Mouse (Mus musculus) urinary bladder, postnatal 25 days (tissue): ENCODE data around the gene Dmrt1.

Source experiments
- DNase-seq: peaks from one replicate; pipeline ENCODE4 v3.0.0; 2022; ENCODE audit warnings: low spot score

Dmrt1 gene

GRCm38 (mm10) chr19:25569778-25570177 lies 64.4 kb downstream of the Dmrt1 start:
- DNase-seq: no peak

GRCm38 (mm10) chr19:25574431-25574830 lies 69.0 kb downstream of the Dmrt1 start:
- no peak for DNase-seq

DNA sequence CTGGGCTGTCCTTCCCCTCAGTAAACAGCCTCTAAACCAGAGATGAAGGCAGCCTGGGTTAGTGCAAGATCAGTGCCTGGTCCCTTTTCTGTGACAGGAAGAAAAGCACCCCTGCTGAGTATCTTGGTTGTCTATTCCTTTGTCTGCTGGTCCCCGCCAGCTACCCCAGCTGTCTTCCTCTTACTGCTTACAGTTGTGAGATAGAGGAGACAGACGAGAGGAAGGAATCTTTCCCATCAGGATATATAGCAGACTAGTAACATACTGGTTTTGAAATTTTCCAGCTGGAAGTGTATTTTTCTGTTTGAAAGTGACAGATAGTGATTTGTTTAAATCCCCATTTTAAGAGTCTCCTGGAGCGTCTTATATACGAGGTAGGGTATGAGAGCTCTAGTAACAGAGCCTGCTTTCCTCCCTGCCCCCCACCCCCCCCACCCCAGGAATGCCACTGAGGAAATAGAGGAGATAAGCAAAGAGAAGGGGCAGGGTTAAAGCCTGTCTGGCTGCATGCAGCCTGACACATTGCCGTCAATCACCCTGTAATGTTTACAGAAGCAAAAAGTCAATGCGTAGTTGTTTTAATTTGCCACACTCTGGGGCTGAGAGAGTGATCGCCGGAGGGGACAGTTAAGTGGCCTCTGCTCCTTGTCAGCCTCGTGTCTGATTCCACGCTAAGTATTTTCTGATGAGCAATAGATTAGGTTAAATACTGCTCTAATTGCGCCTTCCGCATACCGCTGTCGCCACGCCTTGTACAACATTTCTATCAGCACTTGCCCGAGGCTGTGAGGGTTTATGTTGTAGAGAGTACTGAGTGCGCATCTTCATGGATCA lies 69.8 kb downstream of the Dmrt1 start:
- no peak for DNase-seq

- DNase-seq: no peak
Measured at GRCm38 (mm10) chr19:25578358-25578757, 72.9 kb downstream of the Dmrt1 start.

DNA sequence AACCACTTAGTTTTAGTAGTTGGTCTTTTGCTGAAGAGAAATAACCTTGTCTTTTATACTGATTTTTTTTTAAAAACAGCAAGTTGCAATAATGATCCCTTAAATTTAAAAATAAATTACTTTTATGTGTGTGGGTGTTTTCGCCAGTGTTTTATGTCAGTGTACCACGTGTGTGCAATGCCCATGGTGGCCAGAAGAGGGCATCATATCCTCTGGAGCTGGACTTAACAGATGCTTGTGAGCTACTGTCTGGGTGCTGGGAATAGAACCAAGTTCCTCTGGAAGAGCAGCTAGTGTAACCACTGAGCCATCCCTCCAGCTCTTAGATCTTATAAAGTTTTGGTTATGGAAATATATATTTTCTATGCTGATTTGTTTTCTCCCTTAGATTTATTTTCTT lies 74.0 kb downstream of the Dmrt1 start:
- no peak for DNase-seq

DNA sequence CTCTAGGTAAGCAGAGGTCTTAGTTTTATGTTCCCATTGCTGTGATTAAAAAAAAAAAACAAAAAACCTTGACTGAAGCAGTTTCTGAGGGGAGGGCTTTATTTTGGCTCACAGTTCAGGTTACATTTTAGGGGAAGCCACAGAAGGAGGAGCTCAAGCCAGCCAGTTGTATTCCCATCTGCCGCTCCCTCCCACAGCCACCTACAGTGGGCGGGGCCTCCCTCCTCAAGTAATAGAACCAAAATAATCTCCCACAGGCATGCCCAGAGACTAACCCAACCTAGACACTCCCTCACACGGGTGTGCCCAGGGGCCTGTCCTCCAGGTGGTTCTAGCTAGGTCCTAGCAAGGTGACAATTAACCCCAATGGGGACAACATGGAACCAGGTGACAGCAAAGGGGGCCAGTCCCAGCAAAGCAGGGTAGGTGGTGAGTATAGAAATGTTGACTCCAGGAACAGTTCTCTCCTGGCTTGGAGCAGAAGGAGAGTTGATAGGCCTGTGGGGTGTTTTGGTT lies 92.4 kb downstream of the Dmrt1 start:
- no peak for DNase-seq

DNA sequence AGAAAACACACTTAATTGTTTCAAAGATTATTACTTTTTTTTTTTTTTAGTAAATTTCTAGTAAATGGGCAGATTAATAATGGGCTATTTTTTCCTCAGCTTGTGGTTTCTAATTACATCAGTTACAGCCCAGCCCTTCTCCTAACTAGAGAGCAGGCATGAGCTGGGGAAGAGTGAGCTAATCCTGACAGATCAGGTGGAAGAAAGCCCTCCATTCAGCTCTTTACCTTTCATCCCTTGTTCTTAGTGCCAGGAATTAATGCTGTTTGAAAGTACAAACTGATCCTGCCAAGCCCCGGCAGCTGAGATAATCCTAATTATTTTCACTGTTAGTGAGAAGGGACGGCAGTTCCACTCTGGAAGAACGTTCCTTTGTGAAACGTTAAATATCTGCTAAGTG lies 93.2 kb downstream of the Dmrt1 start:
- no peak for DNase-seq

DNA sequence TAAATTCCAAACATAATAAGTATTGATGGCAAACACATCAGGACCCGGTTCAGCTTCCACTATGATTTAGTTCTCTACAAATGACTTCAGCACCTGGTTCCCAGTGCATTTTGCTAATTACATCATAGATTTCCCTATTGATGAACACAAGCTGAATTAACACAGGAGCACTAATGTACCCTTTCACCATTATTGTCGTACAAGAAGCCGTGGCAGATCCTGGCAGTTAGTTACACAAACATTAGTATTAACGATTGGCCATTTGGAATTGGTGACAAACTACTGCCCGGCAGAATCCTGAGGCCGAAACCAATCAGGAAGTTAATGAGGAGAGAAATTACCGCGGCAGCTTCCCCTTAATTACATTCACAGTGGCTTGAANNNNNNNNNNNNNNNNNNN lies 96.5 kb downstream of the Dmrt1 start:
- no peak for DNase-seq

DNA sequence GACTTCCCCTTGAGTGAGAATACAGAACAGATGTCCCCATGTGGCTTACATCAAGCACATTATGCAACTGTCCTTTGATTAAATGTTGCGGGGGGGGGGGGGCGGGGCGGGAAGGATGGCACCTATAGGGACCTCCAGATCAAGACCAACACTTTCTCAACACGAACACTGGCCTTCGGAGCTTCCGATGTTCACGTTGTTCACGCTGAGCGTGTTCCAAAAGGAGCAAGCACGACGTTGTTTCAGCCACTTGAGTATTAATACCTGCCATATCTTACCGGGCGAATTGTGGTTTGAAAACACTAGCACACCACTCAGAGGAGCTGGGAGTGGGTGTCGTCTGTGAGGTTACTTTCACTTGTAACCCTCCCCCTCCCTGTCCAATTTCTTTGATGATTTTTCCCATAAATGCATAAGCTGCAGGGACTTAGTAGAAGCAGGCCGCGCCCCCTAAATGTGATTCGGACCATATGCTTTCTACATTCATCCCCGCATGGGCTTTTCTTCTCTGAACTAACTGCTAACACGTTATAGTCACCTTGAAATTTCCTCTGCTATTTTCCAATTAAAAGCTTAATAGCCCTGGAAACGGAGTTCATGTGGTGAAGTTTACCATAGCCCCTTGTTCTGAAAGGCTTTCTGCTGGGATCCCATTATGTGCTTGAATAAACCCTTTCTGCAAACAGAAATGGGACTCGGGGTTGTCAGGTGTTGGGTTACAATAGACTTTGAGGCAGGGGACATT lies 102.2 kb downstream of the Dmrt1 start:
- no peak for DNase-seq

DNA sequence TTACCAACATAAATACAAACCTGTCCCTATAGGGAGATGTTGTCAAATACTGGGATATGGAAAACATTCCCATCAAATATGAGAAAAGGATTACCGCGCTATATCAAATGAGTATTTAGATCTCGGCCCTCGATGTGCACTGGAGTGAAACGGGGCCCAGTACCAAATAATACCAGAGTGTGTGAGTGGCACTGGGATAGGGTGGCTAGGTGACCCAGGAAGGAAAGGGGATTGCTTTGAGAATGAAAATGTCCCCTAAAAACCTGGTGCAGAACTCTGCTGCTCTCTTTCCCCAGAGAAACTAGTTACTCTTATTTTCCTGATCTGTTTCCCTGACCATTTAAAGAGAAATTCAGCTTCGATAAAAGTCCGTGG lies 102.8 kb downstream of the Dmrt1 start:
- no peak for DNase-seq

GRCm38 (mm10) chr19:25608961-25609850 lies 103.8 kb downstream of the Dmrt1 start:
- no peak for DNase-seq

GRCm38 (mm10) chr19:25610015-25610410 lies 104.6 kb downstream of the Dmrt1 start, which contains the start of gene Dmrt3:
Gene Dmrt3, plus strand, starts transcription at chr19:25610301.
- DNase-seq: no peak

DNA sequence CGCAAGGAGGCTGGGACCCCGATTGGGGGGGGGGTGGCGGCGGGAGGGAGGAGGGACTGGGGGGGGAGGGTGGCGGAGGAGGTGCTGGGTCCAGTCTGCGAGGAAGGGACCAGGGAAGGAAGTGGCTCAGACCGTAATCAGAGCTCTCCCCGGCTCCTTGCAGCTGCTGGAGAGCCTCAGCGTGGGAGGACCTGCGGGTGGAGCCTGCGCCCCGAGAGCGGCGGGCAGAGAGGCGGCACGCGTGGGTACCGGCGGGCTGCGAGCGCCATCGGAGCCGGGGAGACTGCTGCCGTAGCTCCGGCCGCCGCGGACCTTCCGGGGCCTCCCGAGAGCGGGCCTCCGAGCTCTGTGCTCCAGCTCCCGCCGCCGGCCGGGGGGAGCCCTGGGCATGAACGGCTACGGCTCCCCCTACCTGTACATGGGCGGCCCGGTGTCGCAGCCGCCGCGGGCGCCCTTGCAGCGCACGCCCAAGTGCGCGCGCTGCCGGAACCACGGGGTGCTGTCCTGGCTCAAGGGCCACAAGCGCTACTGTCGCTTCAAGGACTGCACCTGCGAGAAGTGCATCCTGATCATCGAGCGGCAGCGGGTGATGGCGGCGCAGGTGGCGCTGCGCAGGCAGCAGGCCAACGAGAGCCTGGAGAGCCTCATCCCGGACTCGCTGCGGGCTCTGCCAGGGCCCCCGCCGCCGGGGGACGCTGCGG lies 105.1 kb downstream of the Dmrt1 start:
- no peak for DNase-seq

DNA sequence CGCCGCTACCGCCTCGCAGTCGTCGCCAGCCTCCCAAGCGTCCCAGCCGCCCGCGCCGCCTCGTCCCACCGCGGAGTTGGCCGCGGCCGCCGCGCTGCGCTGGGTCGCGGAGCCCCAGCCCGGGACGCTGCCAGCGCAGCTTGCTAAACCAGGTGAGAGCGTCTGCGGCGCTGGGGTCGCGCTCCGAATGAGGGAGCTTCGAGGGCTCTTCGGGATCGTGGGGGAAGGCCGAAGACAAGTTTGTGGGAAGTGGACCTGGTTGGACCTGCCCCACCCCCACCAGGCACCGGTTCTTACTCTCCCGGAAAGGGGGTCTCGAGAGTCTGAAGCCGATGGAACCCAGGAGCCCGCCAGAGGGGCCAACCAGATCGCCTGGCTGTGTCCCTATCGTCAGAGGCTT lies 105.7 kb downstream of the Dmrt1 start:
- no peak for DNase-seq

GRCm38 (mm10) chr19:25611876-25612805 lies 106.7 kb downstream of the Dmrt1 start:
- no peak for DNase-seq

DNA sequence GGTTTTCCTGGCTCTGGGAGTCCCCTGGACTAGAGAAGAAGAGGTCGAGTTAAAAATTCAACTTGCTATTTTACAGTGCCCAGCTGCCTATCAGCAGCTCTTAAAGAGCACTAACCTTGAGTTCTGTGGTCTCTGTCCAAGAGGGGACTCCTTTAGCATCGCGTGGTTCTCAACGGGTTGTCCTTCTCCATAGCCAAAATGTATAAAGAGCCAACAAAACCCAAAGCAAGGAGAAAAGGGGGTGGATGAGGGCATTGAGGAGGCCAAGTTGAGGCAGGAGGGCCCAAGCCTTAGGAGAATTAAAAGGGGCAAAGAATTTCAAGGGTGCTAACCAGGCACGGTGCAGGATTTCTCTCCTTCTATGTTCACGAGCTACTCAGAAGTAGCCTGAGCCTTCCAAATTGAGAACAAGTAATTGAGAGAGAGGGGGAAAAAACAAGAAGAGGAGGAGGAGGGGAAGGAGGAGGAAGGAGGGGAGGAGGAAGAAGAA lies 107.4 kb downstream of the Dmrt1 start:
- DNase-seq: no peak

DNA sequence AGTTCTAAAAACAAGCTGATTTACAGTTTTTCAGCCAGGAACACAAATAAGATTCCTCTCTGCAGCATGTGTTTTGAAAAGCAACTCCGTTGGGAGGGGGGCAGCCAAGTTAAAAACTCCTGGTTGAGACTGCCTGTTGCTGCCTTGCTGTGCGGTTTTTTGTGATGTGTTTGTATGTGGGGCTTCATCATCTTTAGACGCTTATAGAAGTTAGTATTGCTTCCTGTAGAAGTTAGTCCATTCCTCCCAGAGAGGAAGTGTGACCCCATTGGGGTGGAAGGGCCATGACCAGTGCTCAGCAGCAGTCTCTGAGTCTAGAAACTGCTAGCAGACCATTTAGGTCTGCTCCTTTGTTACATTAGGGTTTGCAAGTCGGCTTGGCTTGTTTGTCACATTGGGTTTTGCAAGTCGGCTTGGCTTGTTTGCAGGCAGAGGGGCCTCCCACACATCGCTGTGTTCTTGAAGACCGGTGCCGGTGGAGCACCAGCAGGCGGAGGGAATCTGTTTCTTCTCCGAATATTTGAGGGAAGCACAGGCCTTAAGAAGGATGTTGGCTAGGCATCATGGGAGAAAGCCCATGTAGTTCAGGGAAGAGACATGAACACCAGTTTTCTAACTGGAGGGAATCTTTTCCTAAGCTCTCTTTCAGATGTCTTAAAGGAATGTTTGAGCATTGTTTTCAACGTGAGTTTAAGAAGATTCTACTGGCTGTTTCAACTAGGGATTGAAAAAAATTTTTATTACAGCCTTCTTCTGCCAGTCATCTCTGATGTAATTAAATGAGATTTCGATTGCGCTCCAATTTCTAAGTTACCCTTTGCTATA lies 108.3 kb downstream of the Dmrt1 start:
- DNase-seq: no peak

DNA sequence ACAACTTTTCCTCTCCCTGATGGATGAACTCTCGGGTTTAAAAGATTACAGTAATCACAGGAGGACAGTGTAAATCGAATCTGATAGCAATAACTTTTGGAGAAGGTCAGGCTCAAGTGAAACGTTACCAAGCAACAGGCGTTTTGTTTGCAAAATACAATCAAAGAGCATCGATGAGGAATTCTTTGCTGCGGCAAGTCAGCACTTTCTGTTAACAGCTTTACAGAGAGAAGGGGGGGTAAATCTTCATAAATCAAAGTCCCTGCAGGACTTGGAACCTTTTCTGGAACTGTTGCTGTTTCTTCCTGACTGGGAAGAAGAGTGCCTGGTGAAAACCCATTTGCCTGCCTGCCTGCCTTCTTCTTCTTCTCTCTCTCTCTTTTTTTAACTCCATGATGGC lies 110.5 kb downstream of the Dmrt1 start:
- DNase-seq: no peak
